Mouse (Mus musculus) monocyte, adult 5-6 weeks (primary cell): ENCODE results near the gene Pxmp4. TPM values are rescaled to one million over a fixed set of nuclear protein-coding genes. Genes with fewer than 3 reads are reported as not detected.
A peak's percentile ranks its signal among the peaks of the same experiment; 100 is the strongest.

ENCODE experiments used
- ATAC-seq: fragments of 153-309, 156-312 bp; replicated peaks from 2 replicates; pipeline ENCODE4 v1.8.0; 2017; ENCODE audit warnings: mild to moderate bottlenecking; ENCODE audit not compliant: low TSS enrichment, insufficient number of reproducible peaks, severe bottlenecking, poor library complexity, low FRiP score
- total RNA-seq: library from RNA; stranded (forward); fragments of 200-1000, 200-491, 200-594 nt; gene quantifications from 3 replicates; pipeline ENCODE4 v1.2.3, GENCODE M21; 2017

The Pxmp4 gene
- total RNA-seq = 7.3 to 10.6 TPM (median 9.6 TPM) in 3 replicates

- ATAC-seq = peak; percentile 99
These were observed at the start of gene Pxmp4 for GRCm38 (mm10) chr2:154603638-154604153. Gene Pxmp4 (minus strand): TSS chr2:154603708.

DNA sequence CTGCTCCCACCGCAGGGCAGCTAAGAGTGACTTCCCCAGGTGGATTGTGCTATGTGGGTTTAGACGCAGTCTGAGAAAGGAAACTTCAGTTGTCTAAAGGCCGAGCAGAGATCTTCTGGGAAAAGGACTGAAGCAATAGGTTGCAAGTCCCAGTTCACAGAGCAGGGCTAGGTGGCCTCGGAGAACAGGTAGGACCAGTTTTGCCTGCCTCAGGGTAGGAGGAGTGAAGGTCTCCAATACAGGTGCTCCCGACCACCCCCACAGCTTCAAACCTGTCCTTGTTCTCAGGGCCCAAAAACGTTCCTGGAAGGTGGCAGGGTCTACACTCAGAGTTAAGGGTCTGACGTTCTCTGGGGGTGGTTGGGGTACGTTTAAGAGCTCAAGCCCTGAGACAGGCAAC lies 47.9 kb upstream of the Pxmp4 start, which contains the start of gene Chmp4b:
TSS of gene Chmp4b (plus strand) at position 343 of the 400 bp plus-strand sequence.
- no peak for ATAC-seq

DNA sequence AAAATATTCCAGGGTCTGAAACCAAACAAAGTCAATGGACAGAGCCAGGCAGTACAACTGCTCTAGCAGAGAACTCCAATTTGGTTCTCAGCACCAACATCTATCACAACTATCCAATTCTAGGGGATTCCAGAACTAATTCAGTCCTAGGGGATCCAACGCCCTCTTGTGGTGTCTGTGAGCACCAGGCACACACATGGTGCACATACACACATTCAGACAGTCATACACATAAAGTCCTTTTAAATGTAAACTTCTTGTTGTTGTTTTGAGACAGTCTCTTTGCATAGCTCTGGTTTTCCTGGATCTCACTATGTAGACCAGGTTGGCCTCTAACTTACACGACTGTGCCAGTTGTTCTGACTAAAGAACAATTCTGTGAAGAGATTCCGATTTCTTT lies 46.9 kb upstream of the Pxmp4 start:
- no peak for ATAC-seq

- ATAC-seq = no peak
These were observed 44.6 kb upstream of the Pxmp4 start for GRCm38 (mm10) chr2:154648086-154648485.

- ATAC-seq = no peak
These were observed 43.1 kb upstream of the Pxmp4 start for GRCm38 (mm10) chr2:154646634-154647033.

DNA sequence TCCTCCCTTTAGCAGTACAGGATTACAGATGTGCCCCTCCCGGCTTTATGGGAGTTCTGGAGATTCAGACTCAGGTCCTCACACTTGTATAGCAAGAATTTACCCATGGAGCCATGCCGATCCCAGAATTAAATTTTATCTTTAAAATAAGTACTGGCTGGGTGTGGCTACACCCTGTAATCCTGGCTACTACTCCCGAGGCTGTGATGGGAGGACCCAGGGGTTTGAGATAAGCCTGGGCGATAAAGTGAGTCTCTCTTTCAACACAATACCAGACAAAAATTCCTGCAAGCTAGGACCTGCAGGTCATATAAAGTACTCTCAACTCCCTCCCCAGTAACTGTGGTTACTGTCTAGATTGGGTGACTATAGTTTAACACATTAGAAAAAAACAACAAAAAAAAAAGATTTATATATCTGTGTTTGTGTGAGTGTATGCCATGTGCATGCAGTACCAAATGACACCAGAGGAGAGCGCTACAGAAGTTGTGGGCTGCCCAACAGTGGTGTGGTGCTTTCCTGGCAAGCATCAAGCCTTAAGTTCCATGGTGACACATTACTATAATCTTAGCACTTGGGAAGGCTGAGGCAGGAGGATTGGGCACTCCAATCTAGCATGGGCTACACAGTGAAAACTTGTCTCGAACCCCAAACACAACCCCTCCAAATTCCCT lies 39.3 kb upstream of the Pxmp4 start:
- no peak for ATAC-seq

- ATAC-seq = no peak
These were observed 38.5 kb upstream of the Pxmp4 start for GRCm38 (mm10) chr2:154642005-154642459.

- ATAC-seq = no peak
These were observed 37.7 kb upstream of the Pxmp4 start for GRCm38 (mm10) chr2:154641176-154641575.

- no peak for ATAC-seq
These were observed 35.6 kb upstream of the Pxmp4 start for GRCm38 (mm10) chr2:154639115-154639514.

- ATAC-seq = no peak
These were observed 35.0 kb upstream of the Pxmp4 start for GRCm38 (mm10) chr2:154638521-154638920.

DNA sequence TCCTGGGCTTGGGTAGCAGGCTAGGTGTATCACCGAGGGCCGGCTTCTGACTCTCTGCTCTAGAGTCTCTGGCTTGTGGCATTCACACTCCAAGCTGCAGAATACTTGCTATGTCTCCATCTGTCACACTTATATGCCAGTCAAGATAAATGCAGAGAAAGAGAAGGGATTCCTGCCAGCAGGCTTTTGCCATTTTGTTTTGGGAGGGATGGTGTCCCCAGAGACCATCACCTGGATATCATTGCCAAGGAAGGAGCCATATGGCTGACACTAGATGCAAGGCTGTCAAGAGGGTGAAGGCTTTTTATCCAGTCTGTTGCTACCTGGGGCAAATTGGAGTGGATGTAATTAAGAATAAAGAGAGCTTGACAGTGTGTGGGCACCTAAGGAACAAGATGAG lies 32.3 kb upstream of the Pxmp4 start:
- ATAC-seq = no peak

DNA sequence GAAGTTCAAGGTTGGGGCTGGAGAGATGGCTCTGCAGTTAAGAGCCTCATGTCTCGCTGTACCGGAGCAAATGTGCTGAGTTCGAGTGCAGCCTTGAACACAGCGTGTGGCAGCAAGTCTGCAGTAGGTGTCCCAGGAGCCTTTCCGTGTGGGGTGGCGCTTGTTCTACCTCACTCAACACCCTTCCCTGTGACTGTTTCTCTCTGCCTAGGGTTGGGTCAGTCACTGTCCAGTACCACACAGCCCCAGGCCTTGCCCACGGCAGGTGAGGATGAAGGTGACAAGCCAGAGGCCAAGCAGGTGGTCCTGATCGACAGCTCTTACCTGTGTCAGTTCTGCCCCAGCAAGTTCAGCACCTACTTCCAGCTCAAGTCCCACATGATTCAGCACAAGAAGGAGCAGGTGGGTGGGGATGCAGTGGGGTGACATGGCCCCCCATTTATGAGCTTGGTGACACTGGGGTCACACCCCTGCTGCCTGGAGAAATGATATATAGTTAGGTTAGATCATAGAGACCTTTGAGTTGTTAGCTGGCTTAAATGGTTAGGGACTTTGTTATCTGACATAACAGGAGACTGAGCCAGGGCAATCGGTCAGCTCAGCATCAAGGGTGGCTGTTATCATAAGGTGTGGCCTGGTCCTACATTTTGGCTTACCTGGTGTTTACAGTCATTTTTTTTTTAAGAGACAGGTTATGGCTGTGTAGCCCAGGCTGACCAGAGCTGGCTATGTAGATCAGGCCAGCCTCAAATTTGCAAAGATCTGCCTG lies 30.6 kb upstream of the Pxmp4 start:
- no peak for ATAC-seq

GRCm38 (mm10) chr2:154633039-154633742 lies 29.7 kb upstream of the Pxmp4 start:
- ATAC-seq = no peak

DNA sequence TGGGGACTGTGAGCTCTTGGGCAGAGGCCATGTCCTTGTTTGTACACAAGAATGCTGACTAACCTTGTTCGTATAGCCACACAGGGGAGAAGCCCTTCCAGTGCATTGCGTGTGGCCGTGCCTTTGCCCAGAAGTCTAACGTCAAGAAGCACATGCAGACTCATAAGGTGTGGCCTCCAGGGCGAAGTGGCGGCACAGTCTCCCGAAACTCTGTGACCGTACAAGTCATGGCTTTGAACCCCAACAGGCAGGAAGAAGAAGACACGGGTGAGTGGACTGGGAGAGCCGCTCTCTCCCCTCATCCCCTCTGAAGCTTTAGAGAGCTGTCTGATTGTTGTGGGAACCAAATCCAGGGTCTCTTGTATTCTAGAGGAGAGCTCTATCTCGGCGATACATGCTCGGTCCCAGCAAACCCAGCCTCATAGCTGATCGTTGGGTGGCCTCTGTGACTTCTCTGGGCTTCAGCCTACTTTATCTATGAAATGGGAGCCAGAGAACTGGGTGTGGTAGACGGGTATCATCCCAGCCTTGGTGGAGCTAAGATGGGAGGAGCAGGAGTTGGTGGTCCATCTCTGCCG lies 28.8 kb upstream of the Pxmp4 start:
- ATAC-seq = no peak

GRCm38 (mm10) chr2:154630531-154630930 lies 27.0 kb upstream of the Pxmp4 start:
- ATAC-seq = no peak

GRCm38 (mm10) chr2:154624137-154624536 lies 20.6 kb upstream of the Pxmp4 start:
- ATAC-seq = no peak

GRCm38 (mm10) chr2:154621684-154622083 lies 18.2 kb upstream of the Pxmp4 start:
- peak; percentile 27; the same call in 1 of the 2 replicates for ATAC-seq

DNA sequence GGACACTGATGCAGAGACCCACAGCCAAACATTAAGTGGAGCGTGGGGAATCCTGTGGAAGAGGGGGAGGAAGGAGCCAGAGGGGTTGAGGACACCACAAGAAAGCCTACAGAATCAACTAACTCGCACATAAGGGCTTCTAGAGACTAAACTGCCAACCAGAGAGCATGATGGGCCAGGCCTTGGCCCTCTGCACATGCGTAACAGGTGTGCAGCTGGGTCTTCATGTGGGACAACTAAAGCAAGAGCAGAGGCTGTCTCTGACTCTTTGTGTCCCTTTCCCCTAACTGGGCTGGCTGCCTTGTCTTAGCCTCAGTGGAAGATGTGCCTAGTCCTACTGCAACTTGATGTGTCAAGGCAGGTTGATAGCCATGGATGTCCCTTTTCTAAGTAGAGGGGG lies 13.6 kb upstream of the Pxmp4 start:
- ATAC-seq = no peak

GRCm38 (mm10) chr2:154615674-154616073 lies 12.2 kb upstream of the Pxmp4 start:
- no peak for ATAC-seq
